Mouse (Mus musculus): ENCODE results near the gene Tmcc2. TPM values are rescaled to one million over a fixed set of nuclear protein-coding genes. Genes with fewer than 3 reads are reported as not detected.

The Tmcc2 gene
- polyA plus RNA-seq, 1 experiment from 2014 or later, result 7.6 TPM

DNA sequence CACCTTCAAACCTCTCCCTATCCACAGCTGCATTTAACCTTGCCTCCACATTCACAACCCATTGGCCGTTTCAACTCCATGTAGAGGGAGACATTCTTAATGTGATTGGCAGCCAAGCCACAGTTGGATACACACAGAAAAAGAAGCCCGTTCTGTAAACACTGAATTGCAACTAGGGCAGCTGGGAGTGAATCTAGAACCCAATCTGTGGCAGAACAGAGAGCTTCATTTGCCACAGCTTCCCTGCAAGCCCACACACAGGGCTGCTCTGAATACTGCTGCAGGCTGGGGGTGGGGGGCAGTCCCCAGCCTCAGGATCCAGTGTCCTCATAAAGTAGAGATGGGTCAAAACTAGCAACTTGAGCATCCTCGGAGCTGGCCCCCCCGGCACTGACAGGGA lies 4.8 kb downstream of the Tmcc2 start:
- Histone ChIP-seq H3K27ac (no peak overlapping the region), H3K4me3 (no peak overlapping the region), H3K4me1 (peaks cover 66% of the 10 kb centered on the region), H3K9me3 (replicated peaks) (no peaks in the 10 kb centered on the region), H3K36me3 (peaks cover 11% of the 10 kb centered on the region), H3K27me3 (ENCODE audit: low read depth, poor library complexity, severe bottlenecking) (no peaks in the 10 kb centered on the region)
- no peak for DNase-seq (ENCODE audit: low spot score)
- 91% methylated on average over 4 of the region's 4 CpGs for WGBS

DNA sequence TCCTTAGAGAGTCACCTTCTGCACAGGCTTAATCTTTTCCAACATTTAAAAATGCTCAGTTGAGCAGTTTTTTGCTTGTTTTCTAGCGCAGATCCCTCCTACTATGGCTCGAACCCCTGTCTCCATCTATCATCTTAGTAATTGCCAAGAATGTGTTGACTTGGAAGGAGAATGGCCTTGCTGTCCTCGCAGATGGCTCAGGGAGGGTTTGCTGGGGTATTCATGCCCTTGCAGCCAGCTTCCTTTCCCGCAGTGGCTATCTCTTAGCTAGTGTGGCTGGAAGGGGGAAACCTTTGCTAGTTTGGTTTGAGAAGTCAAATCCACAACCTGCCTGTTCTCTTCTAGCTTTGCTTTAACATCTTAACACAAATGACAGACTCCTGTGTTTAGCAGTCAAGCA lies 5.4 kb downstream of the Tmcc2 start:
- Histone ChIP-seq H3K9me3 (replicated peaks) (no peaks in the 10 kb centered on the region), H3K27ac (no peak overlapping the region), H3K36me3 (peaks cover 17% of the 10 kb centered on the region), H3K4me3 (no peak overlapping the region), H3K4me1 (peaks cover 61% of the 10 kb centered on the region), H3K27me3 (ENCODE audit: low read depth, poor library complexity, severe bottlenecking) (no peaks in the 10 kb centered on the region)
- no peak for DNase-seq (ENCODE audit: low spot score)
- 58% methylated on average over 4 of the region's 4 CpGs for WGBS

GRCm38 (mm10) chr1:132385266-132385665 lies 5.8 kb downstream of the Tmcc2 start:
- peak overlapping the region; percentile 50; the same call in 1 of the 2 replicates for H3K27ac ChIP-seq
- H3K36me3 ChIP-seq, result peaks cover 21% of the 10 kb centered on the region
- 43% methylated on average over 14 of the region's 14 CpGs for WGBS
- peaks cover 57% of the 10 kb centered on the region for H3K4me1 ChIP-seq
- DNase-seq (ENCODE audit: low spot score), result no peak
- no peaks in the 10 kb centered on the region for H3K9me3 ChIP-seq (replicated peaks)
- no peaks in the 10 kb centered on the region for H3K27me3 ChIP-seq (ENCODE audit: low read depth, poor library complexity, severe bottlenecking)
- H3K4me3 ChIP-seq, result no peak overlapping the region

DNA sequence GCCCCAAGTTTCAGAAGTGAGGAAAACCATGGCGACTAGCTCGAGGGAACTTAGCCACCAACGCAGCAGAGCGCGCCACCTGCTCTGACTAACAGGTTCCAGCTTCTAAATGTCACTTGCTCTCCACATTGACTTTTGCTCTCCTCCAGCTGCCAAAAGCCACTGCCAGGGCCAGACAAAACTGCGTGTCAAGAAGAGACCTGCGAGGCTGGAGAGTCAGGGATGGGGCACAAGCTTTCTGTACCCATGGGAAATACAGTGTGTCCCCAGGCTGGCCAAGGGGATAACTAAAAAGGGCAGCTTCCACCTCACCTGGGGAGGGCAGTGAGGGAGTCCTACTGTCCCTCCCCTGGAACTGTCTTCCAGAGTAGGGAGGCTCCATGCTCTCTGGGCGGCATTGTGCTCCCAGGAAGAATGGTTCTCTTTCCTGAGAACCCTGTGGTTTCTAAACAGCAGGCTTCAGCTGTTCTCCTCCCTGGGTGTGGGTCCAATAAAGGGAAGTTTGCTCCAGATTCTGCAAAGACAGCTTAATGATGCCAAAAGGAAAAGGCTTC lies 7.0 kb downstream of the Tmcc2 start:
- peaks cover 45% of the 10 kb centered on the region for H3K4me1 ChIP-seq

DNA sequence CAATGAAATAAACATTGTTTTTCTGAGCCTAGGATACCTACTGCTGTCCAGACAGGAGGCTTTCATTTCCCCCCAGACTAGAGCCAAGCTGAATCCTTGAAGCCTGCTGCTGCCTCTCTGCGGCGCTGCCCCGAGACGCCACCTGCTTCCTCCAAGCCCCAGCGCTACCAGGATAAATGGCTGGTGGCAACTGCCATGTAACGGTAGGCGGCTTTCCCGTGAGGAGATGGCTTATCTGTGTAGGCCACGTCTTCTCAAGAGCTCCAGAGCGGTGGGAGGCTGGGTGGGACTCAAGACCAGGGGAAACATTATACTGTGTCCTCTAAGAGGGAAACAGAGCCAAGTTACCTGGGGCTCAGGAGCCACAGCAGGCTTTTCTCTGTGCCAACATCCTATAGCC lies 9.2 kb downstream of the Tmcc2 start:
- DNase-seq (ENCODE audit: low spot score), result no peak
- H3K4me1 ChIP-seq, result peaks cover 40% of the 10 kb centered on the region
- peaks cover 51% of the 10 kb centered on the region for H3K36me3 ChIP-seq
- WGBS, result 86% methylated on average over 10 of the region's 10 CpGs
- H3K9me3 ChIP-seq (replicated peaks), result no peaks in the 10 kb centered on the region
- H3K4me3 ChIP-seq, result no peak overlapping the region
- H3K27me3 ChIP-seq (ENCODE audit: low read depth, poor library complexity, severe bottlenecking), result no peaks in the 10 kb centered on the region
- H3K27ac ChIP-seq, result no peak overlapping the region

More for the DNA sequence above, 7.0 kb downstream of the Tmcc2 start:
- no peak for DNase-seq (ENCODE audit: low spot score)
- no peaks in the 10 kb centered on the region for H3K27me3 ChIP-seq (ENCODE audit: low read depth, poor library complexity, severe bottlenecking)
- 94% methylated on average over 8 of the region's 8 CpGs for WGBS
- no peaks in the 10 kb centered on the region for H3K9me3 ChIP-seq (replicated peaks)
- H3K27ac ChIP-seq, result no peak overlapping the region
- H3K4me3 ChIP-seq, result no peak overlapping the region
- H3K36me3 ChIP-seq, result peaks cover 33% of the 10 kb centered on the region

DNA sequence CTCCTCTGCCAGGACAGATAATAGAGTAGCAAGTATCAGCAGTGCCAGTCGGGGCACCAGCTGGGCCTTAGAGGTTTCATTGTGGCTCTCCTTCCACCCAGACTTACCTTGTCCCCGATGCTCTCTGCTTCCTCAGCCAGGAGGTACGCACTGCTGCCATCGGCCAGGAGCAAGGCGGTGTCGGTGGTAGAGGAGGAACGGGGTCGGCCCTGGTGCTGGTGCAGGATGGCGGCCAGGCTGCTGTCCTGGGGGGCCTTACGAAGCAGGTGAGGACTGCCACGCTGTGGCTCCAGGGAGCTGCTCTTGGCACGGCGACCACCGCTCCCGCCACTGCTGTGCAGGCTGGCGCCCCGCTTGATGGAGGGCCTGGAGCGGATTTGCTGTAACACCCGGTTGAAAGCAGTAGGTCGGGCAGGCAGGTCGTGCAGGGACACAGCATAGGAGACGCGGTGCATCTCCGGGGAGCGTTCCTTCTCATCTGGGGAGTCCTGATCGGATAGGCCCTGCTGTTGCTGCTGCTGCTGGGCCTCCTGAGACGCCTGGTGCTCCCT lies 10.5 kb downstream of the Tmcc2 start:
- Histone ChIP-seq H3K36me3 (peaks cover 53% of the 10 kb centered on the region), H3K27ac (no peak overlapping the region), H3K4me1 (peaks cover 38% of the 10 kb centered on the region), H3K27me3 (ENCODE audit: low read depth, poor library complexity, severe bottlenecking) (no peaks in the 10 kb centered on the region), H3K4me3 (no peak overlapping the region), H3K9me3 (replicated peaks) (no peaks in the 10 kb centered on the region)
- DNase-seq (ENCODE audit: low spot score), result no peak
- 85% methylated on average over 27 of the region's 27 CpGs for WGBS

DNA sequence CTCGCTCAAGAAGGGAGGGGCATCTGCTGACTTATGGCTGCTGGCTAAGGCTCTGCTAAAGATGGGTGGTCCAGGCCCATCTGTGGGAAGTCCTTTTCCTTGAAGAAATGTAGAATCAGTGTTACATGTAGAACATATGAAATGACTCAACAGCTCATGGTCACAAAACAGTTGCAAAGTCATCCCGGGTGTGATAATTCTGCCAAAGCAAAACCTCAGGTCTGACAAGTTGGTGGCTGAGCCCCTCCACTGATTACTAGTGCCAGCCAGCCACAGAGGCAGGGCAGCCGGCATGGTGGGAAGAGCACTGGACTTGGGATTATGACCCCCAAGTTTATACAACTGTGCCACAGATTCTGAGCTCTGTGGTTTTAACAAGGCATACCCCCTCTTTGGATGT lies 13.3 kb downstream of the Tmcc2 start:
- Histone ChIP-seq H3K27ac (no peak overlapping the region), H3K4me1 (peaks cover 39% of the 10 kb centered on the region), H3K36me3 (peaks cover 78% of the 10 kb centered on the region), H3K9me3 (replicated peaks) (no peaks in the 10 kb centered on the region), H3K27me3 (ENCODE audit: low read depth, poor library complexity, severe bottlenecking) (no peaks in the 10 kb centered on the region), H3K4me3 (no peak overlapping the region)
- 90% methylated on average over 3 of the region's 3 CpGs for WGBS
- DNase-seq (ENCODE audit: low spot score), result no peak

DNA sequence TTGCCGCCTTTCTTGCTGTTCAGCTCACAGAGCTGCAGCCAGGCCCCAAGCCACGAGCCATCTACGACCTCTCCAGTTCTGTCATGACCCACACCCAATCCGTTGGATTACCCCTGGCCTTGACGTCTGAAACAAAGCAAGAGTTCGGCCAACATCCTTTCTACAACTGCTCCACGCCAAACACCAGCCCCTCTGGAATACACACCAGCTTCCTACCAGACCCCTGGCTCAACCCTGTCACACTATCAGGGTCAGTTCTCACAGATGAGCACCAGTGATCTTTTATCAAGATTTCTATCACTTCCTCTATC lies 14.1 kb downstream of the Tmcc2 start:
- Histone ChIP-seq H3K27me3 (ENCODE audit: low read depth, poor library complexity, severe bottlenecking) (no peaks in the 10 kb centered on the region), H3K36me3 (peaks cover 82% of the 10 kb centered on the region), H3K9me3 (replicated peaks) (no peaks in the 10 kb centered on the region), H3K4me3 (no peak overlapping the region), H3K27ac (no peak overlapping the region), H3K4me1 (peaks cover 39% of the 10 kb centered on the region)
- no peak for DNase-seq (ENCODE audit: low spot score)
- WGBS, result 64% methylated on average over 7 of the region's 7 CpGs

- whole genome bisulfite sequencing, result 67% methylated on average over 8 of the region's 8 CpGs
- peaks cover 80% of the 10 kb centered on the region for H3K36me3 ChIP-seq
These were observed 14.6 kb downstream of the Tmcc2 start for GRCm38 (mm10) chr1:132376211-132377054.

GRCm38 (mm10) chr1:132375256-132375655 lies 15.8 kb downstream of the Tmcc2 start:
- 43% methylated on average over 4 of the region's 4 CpGs for WGBS
- Histone ChIP-seq H3K4me3 (no peak overlapping the region), H3K36me3 (peaks cover 79% of the 10 kb centered on the region), H3K9me3 (replicated peaks) (no peaks in the 10 kb centered on the region), H3K4me1 (peaks cover 42% of the 10 kb centered on the region), H3K27me3 (ENCODE audit: low read depth, poor library complexity, severe bottlenecking) (no peaks in the 10 kb centered on the region), H3K27ac (peak overlapping the region; percentile 46; the same call in 1 of the 2 replicates)
- no peak for DNase-seq (ENCODE audit: low spot score)

More at GRCm38 (mm10) chr1:132376211-132377054, 14.6 kb downstream of the Tmcc2 start:
- Histone ChIP-seq H3K9me3 (replicated peaks) (no peaks in the 10 kb centered on the region), H3K4me3 (no peak overlapping the region), H3K27me3 (ENCODE audit: low read depth, poor library complexity, severe bottlenecking) (no peaks in the 10 kb centered on the region), H3K4me1 (peaks cover 40% of the 10 kb centered on the region), H3K27ac (no peak overlapping the region)
- DNase-seq (ENCODE audit: low spot score), result no peak

GRCm38 (mm10) chr1:132374873-132375244 lies 16.2 kb downstream of the Tmcc2 start:
- peaks cover 42% of the 10 kb centered on the region for H3K4me1 ChIP-seq
- WGBS, result 73% methylated on average over 3 of the region's 3 CpGs

DNA sequence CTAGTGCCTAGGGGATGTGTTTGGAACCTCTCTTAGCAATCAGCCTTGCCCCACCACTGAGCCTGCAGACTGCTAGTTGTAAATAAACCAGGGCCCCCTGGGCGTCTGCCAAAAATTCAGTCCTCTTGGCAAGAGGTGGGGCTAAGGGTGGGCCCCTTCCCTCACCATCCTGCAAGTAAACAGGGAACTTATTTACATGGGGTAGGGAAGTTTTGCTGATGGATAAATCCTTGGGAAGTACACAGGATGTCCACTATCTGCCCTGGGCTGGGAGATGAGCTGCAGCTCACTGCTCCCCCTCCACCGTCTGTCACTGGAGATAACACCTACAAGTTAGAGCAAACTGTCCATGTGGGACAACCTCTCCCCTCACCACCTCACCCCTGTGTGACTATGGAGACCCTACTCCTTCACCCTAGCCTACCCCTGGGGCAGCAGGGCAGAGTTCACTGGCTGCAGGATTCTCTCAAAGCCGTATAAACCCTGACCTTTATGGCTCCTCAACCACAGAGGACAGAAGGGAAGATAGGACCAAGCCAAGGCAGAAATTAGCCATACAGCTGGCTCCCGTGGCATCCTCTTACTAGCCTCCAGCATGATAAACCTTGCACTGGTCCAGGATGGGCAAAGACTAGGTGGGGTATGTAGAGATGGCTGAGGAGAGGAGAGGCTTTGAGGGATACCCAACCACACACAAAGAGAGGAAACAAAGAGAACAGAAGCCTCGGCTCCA lies 16.8 kb downstream of the Tmcc2 start:
- no peak for DNase-seq (ENCODE audit: low spot score)
- Histone ChIP-seq H3K4me3 (no peak overlapping the region), H3K4me1 (peaks cover 42% of the 10 kb centered on the region), H3K27ac (peak overlapping the region; percentile 46; the same call in 1 of the 2 replicates), H3K36me3 (peaks cover 79% of the 10 kb centered on the region), H3K27me3 (ENCODE audit: low read depth, poor library complexity, severe bottlenecking) (no peaks in the 10 kb centered on the region), H3K9me3 (replicated peaks) (no peaks in the 10 kb centered on the region)
- 33% methylated on average over 5 of the region's 5 CpGs for WGBS

More at GRCm38 (mm10) chr1:132374873-132375244, 16.2 kb downstream of the Tmcc2 start:
- Histone ChIP-seq H3K27ac (peak overlapping the region; percentile 46; the same call in 1 of the 2 replicates), H3K9me3 (replicated peaks) (no peaks in the 10 kb centered on the region), H3K27me3 (ENCODE audit: low read depth, poor library complexity, severe bottlenecking) (no peaks in the 10 kb centered on the region), H3K36me3 (peaks cover 79% of the 10 kb centered on the region), H3K4me3 (no peak overlapping the region)
- DNase-seq (ENCODE audit: low spot score), result no peak

Measured in limb, embryonic 10.5 days (tissue).